8 mouse cellular contexts compared by ENCODE assay signal in genomic region chr11:115381743-115382539, GRCm38 (mm10). TPM values are rescaled to one million over a fixed set of nuclear protein-coding genes. Genes with fewer than 3 reads are reported as not detected.
DNase-seq lines count a peak whose midpoint lies in the region; ATAC-seq and TF ChIP-seq lines count a peak whose summit lies in the region.

Gene Cdr2l (plus strand): TSS chr11:115381916.

- peak; percentile 97 for DNase-seq in brain, embryonic 14.5 days (ENCODE audit: low read depth)
- DNase-seq in kidney, postnatal 25 days = peak; percentile 95 to 96
- DNase-seq in liver, embryonic 14.5 days (ENCODE audit: low read depth in 3 of 3, low spot score in 3 of 3) = peak; percentile 19 to 40 (median 30)
- peak; percentile 47 to 59 for DNase-seq in thymus, postnatal 10 days (ENCODE audit: low spot score in 2 of 2)

- peaks cover 48% of the 10 kb centered on the region for H3K4me1 ChIP-seq in E14TG2a.4 (replicated peaks; ENCODE audit: low read depth, low read length)
- peaks cover 41% of the 10 kb centered on the region for H3K4me1 ChIP-seq in forebrain, embryonic 13.5 days
- H3K4me1 ChIP-seq in heart, embryonic 16.5 days (ENCODE audit: control insufficient read depth, insufficient read depth, low read length) = peaks cover 26% of the 10 kb centered on the region
- no peaks in the 10 kb centered on the region; a peak in 1 of 4 replicates for H3K4me1 ChIP-seq in liver, embryonic 14.5 days (replicated peaks; ENCODE audit: control insufficient read depth in 2 of 2, insufficient read depth in 2 of 2, low read length in 1 of 2)
- H3K4me1 ChIP-seq in neural tube, embryonic 14.5 days (ENCODE audit: control insufficient read depth, insufficient read depth, low read length) = peaks cover 32% of the 10 kb centered on the region

- H3K9me3 ChIP-seq in E14TG2a.4 (ENCODE audit: low read length) = no peaks in the 10 kb centered on the region
- H3K9me3 ChIP-seq in forebrain, embryonic 13.5 days (replicated peaks) = 0 out of 2 replicates have a peak, but pooled peaks cover 4% of the 10 kb centered on the region
- H3K9me3 ChIP-seq in heart, embryonic 16.5 days (replicated peaks; ENCODE audit: control insufficient read depth, low read length) = peaks cover 2% of the 10 kb centered on the region; the same call in 1 of the 2 replicates
- no peaks in the 10 kb centered on the region for H3K9me3 ChIP-seq in liver, embryonic 14.5 days (ENCODE audit: control insufficient read depth, low read length)
- no peaks in the 10 kb centered on the region for H3K9me3 ChIP-seq in neural tube, embryonic 14.5 days (ENCODE audit: control insufficient read depth, low read length)

- ATAC-seq in forebrain, embryonic 13.5 days = peak; percentile 91
- peak; percentile 91 for ATAC-seq in heart, embryonic 16.5 days (replicated peaks; ENCODE audit: extremely low read depth, insufficient read depth, low FRiP score)
- peak; percentile 48; the same call in 1 of the 2 replicates for ATAC-seq in liver, embryonic 14.5 days (ENCODE audit: insufficient read depth)
- peak; percentile 91 for ATAC-seq in neural tube, embryonic 14.5 days (ENCODE audit: low read depth)

- no peak for TF ChIP-seq EP300 in liver, embryonic 14.5 days (IDR thresholded peaks at IDR 0.05; ENCODE audit: low read depth)

- H3K36me3 ChIP-seq in E14TG2a.4 (ENCODE audit: insufficient read depth, low read length) = no peaks in the 10 kb centered on the region
- H3K36me3 ChIP-seq in forebrain, embryonic 13.5 days (ENCODE audit: poor library complexity, severe bottlenecking) = no peaks in the 10 kb centered on the region
- H3K36me3 ChIP-seq in heart, embryonic 16.5 days (ENCODE audit: control insufficient read depth, insufficient read depth) = no peaks in the 10 kb centered on the region
- H3K36me3 ChIP-seq in liver, embryonic 14.5 days (replicated peaks; ENCODE audit: control insufficient read depth, insufficient read depth, low read depth) = no peaks in the 10 kb centered on the region
- no peaks in the 10 kb centered on the region for H3K36me3 ChIP-seq in neural tube, embryonic 14.5 days (ENCODE audit: control insufficient read depth, insufficient read depth, low read length)

- H3K27me3 ChIP-seq in E14TG2a.4 (ENCODE audit: insufficient read depth, low read length) = peaks cover 29% of the 10 kb centered on the region
- H3K27me3 ChIP-seq in forebrain, embryonic 13.5 days = no peaks in the 10 kb centered on the region
- H3K27me3 ChIP-seq in heart, embryonic 16.5 days (ENCODE audit: control insufficient read depth, insufficient read depth, low read length) = no peaks in the 10 kb centered on the region; the same call in 1 of the 2 replicates
- H3K27me3 ChIP-seq in liver, embryonic 14.5 days (ENCODE audit: control insufficient read depth, insufficient read depth, low read length) = peaks cover 41% of the 10 kb centered on the region
- no peaks in the 10 kb centered on the region; the same call in 1 of the 2 replicates for H3K27me3 ChIP-seq in neural tube, embryonic 14.5 days (ENCODE audit: control insufficient read depth, insufficient read depth, low read length)

- peak within 1 kb of the TSS; percentile 93 for H3K9ac ChIP-seq in forebrain, embryonic 13.5 days
- peak within 1 kb of the TSS; percentile 87 for H3K9ac ChIP-seq in heart, embryonic 16.5 days (ENCODE audit: low read length)
- H3K9ac ChIP-seq in liver, embryonic 14.5 days (replicated peaks) = no peak within 1 kb of the TSS
- H3K9ac ChIP-seq in neural tube, embryonic 14.5 days (replicated peaks; ENCODE audit: low read depth, low read length) = peak within 1 kb of the TSS; percentile 97

- H3K4me3 ChIP-seq in E14TG2a.4 (replicated peaks; ENCODE audit: low read length) = peak within 1 kb of the TSS; percentile 93
- peak within 1 kb of the TSS; percentile 68 for H3K4me3 ChIP-seq in forebrain, embryonic 13.5 days
- peak within 1 kb of the TSS; percentile 83 for H3K4me3 ChIP-seq in heart, embryonic 16.5 days (ENCODE audit: low read length)
- peak within 1 kb of the TSS; percentile 51 to 53 for H3K4me3 ChIP-seq in liver, embryonic 14.5 days (ENCODE audit: insufficient read depth in 1 of 2, low read depth in 2 of 2, low read length in 2 of 2)
- peak within 1 kb of the TSS; percentile 83 for H3K4me3 ChIP-seq in neural tube, embryonic 14.5 days (ENCODE audit: low read depth, low read length)

- TF ChIP-seq CTCF in E14TG2a.4 (conservative IDR thresholded peaks at IDR 0.05; ENCODE audit: low read length) = no peak
- TF ChIP-seq CTCF in brain, embryonic 14.5 days (IDR thresholded peaks at IDR 0.05; ENCODE audit: borderline replicate concordance, extremely low read depth, insufficient read depth, insufficient read length) = no peak
- TF ChIP-seq CTCF in liver, embryonic 14.5 days (IDR thresholded peaks at IDR 0.05; ENCODE audit: low read depth) = no peak

- peak within 1 kb of the TSS; percentile 93 for H3K27ac ChIP-seq in forebrain, embryonic 13.5 days
- H3K27ac ChIP-seq in heart, embryonic 16.5 days (ENCODE audit: low read length) = peak within 1 kb of the TSS; percentile 80
- H3K27ac ChIP-seq in liver, embryonic 14.5 days = no peak within 1 kb of the TSS
- H3K27ac ChIP-seq in neural tube, embryonic 14.5 days (ENCODE audit: low read depth, low read length) = peak within 1 kb of the TSS; percentile 96

- peak within 1 kb of the TSS; percentile 72 for H3K4me2 ChIP-seq in forebrain, embryonic 13.5 days
- H3K4me2 ChIP-seq in heart, embryonic 16.5 days (ENCODE audit: low read depth, low read length) = peak within 1 kb of the TSS; percentile 91
- peak within 1 kb of the TSS; percentile 44 for H3K4me2 ChIP-seq in liver, embryonic 14.5 days (ENCODE audit: low read depth)
- H3K4me2 ChIP-seq in neural tube, embryonic 14.5 days (ENCODE audit: low read depth, low read length) = peak within 1 kb of the TSS; percentile 95

- peak; percentile 96 for TF ChIP-seq POLR2A in brain, embryonic 14.5 days (IDR thresholded peaks at IDR 0.05; ENCODE audit: borderline replicate concordance, extremely low read depth, insufficient read depth, insufficient read length, poor library complexity, severe bottlenecking)

- WGBS in forebrain, embryonic 13.5 days = under 1% methylated on average over 64 of the region's 76 CpGs
- WGBS in heart, embryonic 16.5 days = under 1% methylated on average over 75 of the region's 76 CpGs
- 1% methylated on average over 60 of the region's 76 CpGs for WGBS in liver, embryonic 14.5 days (ENCODE audit: insufficient replicate concordance)
- under 1% methylated on average over 57 of the region's 76 CpGs for WGBS in neural tube, embryonic 14.5 days

RNA-seq across cellular contexts. Expression of gene Cdr2l, which starts in this region (rescaled TPM):
- polyA plus RNA-seq in brain, embryonic 14.5 days (2012; rRNA removed) = 39.1 and 50.8 TPM in 2 replicates
- polyA plus RNA-seq in forebrain, embryonic 13.5 days (2015; fragmentation: Nextera tagmentation; extraction: Ambion mirVana) = 20.7 and 20.9 TPM in 2 replicates
- 7.0 and 7.5 TPM in 2 replicates for polyA plus RNA-seq in heart, embryonic 16.5 days (2015; fragmentation: Nextera tagmentation; extraction: Ambion mirVana)
- 1.5 and 1.7 TPM in 2 replicates for polyA plus RNA-seq in liver, embryonic 14.5 days (2012; rRNA removed)
- polyA plus RNA-seq in liver, embryonic 14.5 days (2014; fragmentation: Nextera tagmentation; extraction: Ambion mirVana) = 0.86 and 1.0 TPM in 2 replicates
- polyA plus RNA-seq in neural tube, embryonic 14.5 days (2014; fragmentation: Nextera tagmentation; extraction: Ambion mirVana) = 27.3 and 28.6 TPM in 2 replicates

Comparison
In these comparisons a context has a peak if more than half of its experiments do, and no peak if none do; other contexts are left out.
1. DNase-seq: peak in every context shown above with its lines; median percentile 97 in brain, embryonic 14.5 days; 96 in kidney, postnatal 25 days; 53 in thymus, postnatal 10 days; 30 in liver, embryonic 14.5 days.
2. H3K4me2 ChIP-seq: peak in every context shown above with its lines; median percentile 95 in neural tube, embryonic 14.5 days; 91 in heart, embryonic 16.5 days; 72 in forebrain, embryonic 13.5 days; 44 in liver, embryonic 14.5 days.